Mouse (Mus musculus): ENCODE measurements at regions not wholly inside any gene's neighbourhood (a gene's known extent, or its start where the extent isn't known, plus 50 kb on each side); places are given as distances from the start of the nearest gene placed in this dataset.

- TF ChIP-seq CTCF (conservative IDR thresholded peaks at IDR 0.05 in 1 of 2, IDR thresholded peaks at IDR 0.05 in 1 of 2; ENCODE audit: low read depth in 2 of 2, low read length in 2 of 2) (no peak), JUND (conservative IDR thresholded peaks at IDR 0.05; ENCODE audit: low read depth, low read length) (no peak), POLR2A (IDR thresholded peaks at IDR 0.05; ENCODE audit: low read depth, low read length) (no peak), EP300 (IDR thresholded peaks at IDR 0.05; ENCODE audit: low read length) (no peak), E2F4 (IDR thresholded peaks at IDR 0.05; ENCODE audit: insufficient replicate concordance, low read depth, low read length) (no peak), MEF2A (IDR thresholded peaks at IDR 0.05; ENCODE audit: borderline replicate concordance, low read depth, low read length) (0 out of 2 replicates have a peak, but pooled peaks have one; percentile 14)
Observed at GRCm38 (mm10) chr9:88276023-88276568, 50.9 kb upstream of the Nt5e start.
